Mouse (Mus musculus): ENCODE measurements at regions not wholly inside any gene's neighbourhood (a gene's known extent, or its start where the extent isn't known, plus 50 kb on each side); places are given as distances from the start of the nearest gene placed in this dataset.

DNA sequence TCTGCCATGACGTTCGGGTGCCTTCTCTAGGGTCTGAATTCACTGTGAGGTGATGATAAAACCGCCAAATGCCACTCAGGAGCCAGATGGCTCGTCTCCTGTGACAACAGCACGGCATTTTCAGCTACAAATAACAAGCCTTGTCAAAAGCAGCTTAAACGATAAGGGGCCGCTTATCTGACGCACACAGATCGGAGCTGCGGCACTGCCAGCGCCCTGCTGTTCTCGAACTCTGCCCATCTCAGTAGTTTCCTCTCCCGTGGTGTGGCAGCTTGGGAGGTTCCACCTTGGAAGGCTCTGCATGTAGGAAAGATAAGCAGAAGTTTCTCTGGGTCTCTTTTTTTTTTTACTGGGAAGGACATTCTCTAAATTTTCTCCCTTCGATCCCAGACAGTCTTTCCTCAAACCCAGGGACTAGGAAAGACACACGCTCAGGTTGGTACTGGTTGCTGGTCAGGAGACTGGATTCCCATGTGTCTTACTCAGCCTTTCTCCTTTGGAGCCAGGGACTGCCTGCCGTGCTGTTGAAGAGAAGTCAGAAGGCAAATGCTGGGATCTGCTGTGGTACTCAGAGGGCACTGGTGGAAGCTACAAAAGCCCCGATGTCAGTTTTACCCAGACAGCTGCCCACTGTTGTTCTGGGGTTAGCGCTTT lies 110.1 kb downstream of the Sec23ip start:
- TF ChIP-seq EP300 (IDR thresholded peaks at IDR 0.05; ENCODE audit: low read depth) (no peak), CTCF (IDR thresholded peaks at IDR 0.05; ENCODE audit: low read depth) (no peak)
- Histone ChIP-seq H3K4me3 (ENCODE audit: low read depth, low read length) (no peak overlapping the region), H3K27ac (ENCODE audit: low read depth) (no peak overlapping the region), H3K36me3 (replicated peaks; ENCODE audit: control insufficient read depth, insufficient read depth, low read length) (no peaks in the 10 kb centered on the region), H3K9ac (replicated peaks; ENCODE audit: low read depth, low read length) (no peak overlapping the region), H3K4me1 (ENCODE audit: control insufficient read depth, insufficient read depth) (peaks cover 11% of the 10 kb centered on the region; the same call in 1 of the 2 replicates), H3K27me3 (ENCODE audit: control insufficient read depth, insufficient read depth, low read length) (no peaks in the 10 kb centered on the region), H3K4me2 (ENCODE audit: low read depth, low read length) (no peak overlapping the region), H3K9me3 (replicated peaks; ENCODE audit: control insufficient read depth, low read length) (0 out of 2 replicates have a peak, but pooled peaks cover 3% of the 10 kb centered on the region)
- no peak for DNase-seq (ENCODE audit: low spot score)
- no peak for ATAC-seq (ENCODE audit: insufficient read depth, low read depth)
- WGBS: 17% methylated on average over 18 of the region's 18 CpGs

GRCm38 (mm10) chr7:128860141-128860540 lies 115.4 kb downstream of the Sec23ip start:
- Histone ChIP-seq H3K4me3 (ENCODE audit: low read depth, low read length) (no peak overlapping the region), H3K9me3 (replicated peaks; ENCODE audit: control insufficient read depth, low read length) (no peaks in the 10 kb centered on the region), H3K9ac (replicated peaks; ENCODE audit: low read depth, low read length) (no peak overlapping the region), H3K27ac (ENCODE audit: low read depth) (no peak overlapping the region), H3K4me2 (ENCODE audit: low read depth, low read length) (no peak overlapping the region), H3K4me1 (ENCODE audit: control insufficient read depth, insufficient read depth) (no peaks in the 10 kb centered on the region), H3K36me3 (replicated peaks; ENCODE audit: control insufficient read depth, insufficient read depth, low read length) (no peaks in the 10 kb centered on the region), H3K27me3 (ENCODE audit: control insufficient read depth, insufficient read depth, low read length) (no peaks in the 10 kb centered on the region)
- no peak for ATAC-seq (ENCODE audit: insufficient read depth, low read depth)
- 5% methylated on average over 3 of the region's 3 CpGs for WGBS
- TF ChIP-seq CTCF (IDR thresholded peaks at IDR 0.05; ENCODE audit: low read depth): peak; percentile 85
- no peak for TF ChIP-seq EP300 (IDR thresholded peaks at IDR 0.05; ENCODE audit: low read depth)
- peak; percentile 51 for DNase-seq (ENCODE audit: low spot score)

DNA sequence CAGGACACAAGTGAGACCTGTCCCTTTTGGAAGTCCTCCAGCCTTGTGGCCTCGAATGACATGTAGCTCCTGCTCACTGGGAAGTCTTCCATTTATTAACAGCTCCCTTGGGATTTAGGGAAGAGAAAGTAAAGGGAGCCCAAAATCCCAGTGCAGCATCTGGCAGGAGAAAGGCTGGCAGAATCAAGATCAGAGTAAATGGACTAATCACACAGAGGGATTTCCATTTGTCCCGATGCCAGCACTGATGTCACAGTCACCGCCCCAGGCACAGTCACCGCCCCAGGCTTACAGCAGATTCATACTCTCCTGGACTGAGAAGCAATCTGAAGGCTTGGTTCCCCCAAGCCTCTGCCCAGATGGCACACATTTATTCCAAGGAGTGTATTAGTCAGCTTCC lies 116.0 kb downstream of the Sec23ip start:
- no peaks in the 10 kb centered on the region for H3K36me3 ChIP-seq (replicated peaks; ENCODE audit: control insufficient read depth, insufficient read depth, low read length)
- TF ChIP-seq EP300 (IDR thresholded peaks at IDR 0.05; ENCODE audit: low read depth) (no peak), CTCF (IDR thresholded peaks at IDR 0.05; ENCODE audit: low read depth) (no peak)
- H3K4me1 ChIP-seq (ENCODE audit: control insufficient read depth, insufficient read depth): no peaks in the 10 kb centered on the region
- H3K27ac ChIP-seq (ENCODE audit: low read depth): no peak overlapping the region
- H3K4me2 ChIP-seq (ENCODE audit: low read depth, low read length): no peak overlapping the region
- ATAC-seq (ENCODE audit: insufficient read depth, low read depth) (peak; percentile 24; the same call in 1 of the 2 replicates), DNase-seq (ENCODE audit: low spot score) (no peak)
- no peak overlapping the region for H3K9ac ChIP-seq (replicated peaks; ENCODE audit: low read depth, low read length)
- no peaks in the 10 kb centered on the region for H3K27me3 ChIP-seq (ENCODE audit: control insufficient read depth, insufficient read depth, low read length)
- H3K9me3 ChIP-seq (replicated peaks; ENCODE audit: control insufficient read depth, low read length): no peaks in the 10 kb centered on the region
- H3K4me3 ChIP-seq (ENCODE audit: low read depth, low read length): no peak overlapping the region
- 61% methylated on average over 4 of the region's 4 CpGs for WGBS

DNA sequence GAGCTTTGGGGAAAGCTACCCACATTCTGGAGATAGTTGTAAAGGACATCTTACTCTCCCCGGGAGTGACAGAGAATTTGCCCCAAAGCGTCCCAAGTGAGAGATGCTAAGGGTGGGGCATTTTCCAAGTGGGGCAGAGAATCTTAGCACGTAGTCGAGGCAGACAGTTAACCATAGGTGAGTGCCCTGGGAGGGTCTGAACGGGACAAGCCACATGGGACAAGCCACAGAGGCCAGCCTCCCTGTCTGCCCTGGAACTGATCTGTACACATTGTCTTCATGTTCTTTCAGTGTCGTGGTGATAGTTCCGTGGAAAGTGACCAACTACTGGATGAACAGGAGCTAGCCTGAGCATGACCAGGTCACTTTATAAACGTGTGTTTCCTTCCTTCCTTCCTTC lies 116.6 kb downstream of the Sec23ip start:
- no peak overlapping the region for H3K4me3 ChIP-seq (ENCODE audit: low read depth, low read length)
- H3K9ac ChIP-seq (replicated peaks; ENCODE audit: low read depth, low read length): no peak overlapping the region
- 82% methylated on average over 8 of the region's 8 CpGs for WGBS
- H3K4me2 ChIP-seq (ENCODE audit: low read depth, low read length): no peak overlapping the region
- no peak for TF ChIP-seq EP300 (IDR thresholded peaks at IDR 0.05; ENCODE audit: low read depth)
- no peak for TF ChIP-seq CTCF (IDR thresholded peaks at IDR 0.05; ENCODE audit: low read depth)
- ATAC-seq (ENCODE audit: insufficient read depth, low read depth): no peak
- no peaks in the 10 kb centered on the region for H3K36me3 ChIP-seq (replicated peaks; ENCODE audit: control insufficient read depth, insufficient read depth, low read length)
- no peak overlapping the region for H3K27ac ChIP-seq (ENCODE audit: low read depth)
- DNase-seq (ENCODE audit: low spot score): no peak
- H3K9me3 ChIP-seq (replicated peaks; ENCODE audit: control insufficient read depth, low read length): no peaks in the 10 kb centered on the region
- no peaks in the 10 kb centered on the region for H3K27me3 ChIP-seq (ENCODE audit: control insufficient read depth, insufficient read depth, low read length)
- no peaks in the 10 kb centered on the region for H3K4me1 ChIP-seq (ENCODE audit: control insufficient read depth, insufficient read depth)

- Histone ChIP-seq H3K27me3 (ENCODE audit: control insufficient read depth, insufficient read depth, low read length) (no peaks in the 10 kb centered on the region), H3K36me3 (replicated peaks; ENCODE audit: control insufficient read depth, insufficient read depth, low read length) (no peaks in the 10 kb centered on the region), H3K4me1 (ENCODE audit: control insufficient read depth, insufficient read depth) (no peaks in the 10 kb centered on the region), H3K27ac (ENCODE audit: low read depth) (no peak overlapping the region), H3K4me2 (ENCODE audit: low read depth, low read length) (no peak overlapping the region), H3K4me3 (ENCODE audit: low read depth, low read length) (no peak overlapping the region), H3K9ac (replicated peaks; ENCODE audit: low read depth, low read length) (no peak overlapping the region), H3K9me3 (replicated peaks; ENCODE audit: control insufficient read depth, low read length) (no peaks in the 10 kb centered on the region)
- TF ChIP-seq CTCF (IDR thresholded peaks at IDR 0.05; ENCODE audit: low read depth) (no peak), EP300 (IDR thresholded peaks at IDR 0.05; ENCODE audit: low read depth) (no peak)
- 43% methylated on average over 2 of the region's 2 CpGs for whole genome bisulfite sequencing
- ATAC-seq (ENCODE audit: insufficient read depth, low read depth) (no peak), DNase-seq (ENCODE audit: low spot score) (no peak)
These were observed 124.1 kb downstream of the Sec23ip start for GRCm38 (mm10) chr7:128868799-128869198.

DNA sequence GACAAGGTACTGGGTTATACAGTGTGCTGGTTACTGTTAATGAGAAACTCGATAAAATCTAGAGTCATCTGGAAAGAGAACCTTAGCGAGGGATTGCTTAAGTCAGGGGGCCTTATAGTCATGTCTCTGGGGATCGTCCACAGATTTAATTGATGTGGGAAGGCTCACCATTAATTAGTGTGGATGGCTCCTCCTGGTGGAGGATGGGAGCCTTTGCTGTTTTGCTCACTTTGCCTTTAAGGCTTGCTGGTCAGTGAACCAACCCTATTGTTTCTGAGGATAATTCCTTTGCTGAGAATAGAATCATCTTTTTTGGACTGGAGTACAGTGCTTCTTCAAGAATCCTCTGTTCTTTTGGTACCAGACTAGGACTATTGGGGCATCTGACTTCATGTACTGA lies 139.3 kb downstream of the Sec23ip start:
- H3K9ac ChIP-seq (replicated peaks; ENCODE audit: low read depth, low read length): no peak overlapping the region
- H3K4me3 ChIP-seq (ENCODE audit: low read depth, low read length): no peak overlapping the region
- no peaks in the 10 kb centered on the region for H3K36me3 ChIP-seq (replicated peaks; ENCODE audit: control insufficient read depth, insufficient read depth, low read length)
- WGBS: 56% methylated on average over 3 of the region's 3 CpGs
- no peaks in the 10 kb centered on the region for H3K9me3 ChIP-seq (replicated peaks; ENCODE audit: control insufficient read depth, low read length)
- no peaks in the 10 kb centered on the region for H3K27me3 ChIP-seq (ENCODE audit: control insufficient read depth, insufficient read depth, low read length)
- no peak for ATAC-seq (ENCODE audit: insufficient read depth, low read depth)
- no peak for TF ChIP-seq EP300 (IDR thresholded peaks at IDR 0.05; ENCODE audit: low read depth)
- no peak for TF ChIP-seq CTCF (IDR thresholded peaks at IDR 0.05; ENCODE audit: low read depth)
- H3K4me2 ChIP-seq (ENCODE audit: low read depth, low read length): no peak overlapping the region
- DNase-seq (ENCODE audit: low spot score): no peak
- no peak overlapping the region for H3K27ac ChIP-seq (ENCODE audit: low read depth)
- no peaks in the 10 kb centered on the region for H3K4me1 ChIP-seq (ENCODE audit: control insufficient read depth, insufficient read depth)
